Mouse (Mus musculus): ENCODE measurements around the gene Cyp24a1. TPM values are rescaled to one million over a fixed set of nuclear protein-coding genes. Genes with fewer than 3 reads are reported as not detected.

Cyp24a1 gene
- polyA plus RNA-seq, 1 experiment: 29.2 TPM

GRCm38 (mm10) chr2:170476643-170477042, 20.3 kb downstream of the Cyp24a1 start:
- DNase-seq: peak; percentile 29
- H3K27me3 ChIP-seq (replicated peaks; ENCODE audit: control insufficient read depth, insufficient read depth, low read length): no peaks in the 10 kb centered on the region
- no peaks in the 10 kb centered on the region for H3K36me3 ChIP-seq (ENCODE audit: control insufficient read depth, insufficient read depth, low read length)
- H3K4me3 ChIP-seq (ENCODE audit: insufficient read depth, low read depth, low read length): no peak overlapping the region
- TF ChIP-seq CTCF (conservative IDR thresholded peaks at IDR 0.05; ENCODE audit: insufficient read depth, insufficient read length, low read depth, low read length) (no peak), POLR2A (IDR thresholded peaks at IDR 0.05; ENCODE audit: low read depth, low read length) (no peak)
- peaks cover 6% of the 10 kb centered on the region; the same call in 1 of the 2 replicates for H3K4me1 ChIP-seq (ENCODE audit: control insufficient read depth, insufficient read depth, low read length)
- 69% methylated on average over 8 of the region's 8 CpGs for WGBS
- H3K27ac ChIP-seq (ENCODE audit: insufficient read depth, low read depth, low read length): no peak overlapping the region

- H3K36me3 ChIP-seq (ENCODE audit: control insufficient read depth, insufficient read depth, low read length): no peaks in the 10 kb centered on the region
- H3K27ac ChIP-seq (ENCODE audit: insufficient read depth, low read depth, low read length): peak overlapping the region; percentile 31; the same call in 1 of the 2 replicates
- 78% methylated on average over 11 of the region's 11 CpGs for WGBS
- no peak overlapping the region for H3K4me3 ChIP-seq (ENCODE audit: insufficient read depth, low read depth, low read length)
- H3K27me3 ChIP-seq (replicated peaks; ENCODE audit: control insufficient read depth, insufficient read depth, low read length): no peaks in the 10 kb centered on the region
- DNase-seq: no peak
- peaks cover 6% of the 10 kb centered on the region; the same call in 1 of the 2 replicates for H3K4me1 ChIP-seq (ENCODE audit: control insufficient read depth, insufficient read depth, low read length)
- TF ChIP-seq CTCF (conservative IDR thresholded peaks at IDR 0.05; ENCODE audit: insufficient read depth, insufficient read length, low read depth, low read length): peak; percentile 41
- TF ChIP-seq POLR2A (IDR thresholded peaks at IDR 0.05; ENCODE audit: low read depth, low read length): no peak
Observed at GRCm38 (mm10) chr2:170476215-170476614, 20.7 kb downstream of the Cyp24a1 start.

- no peaks in the 10 kb centered on the region for H3K36me3 ChIP-seq (ENCODE audit: control insufficient read depth, insufficient read depth, low read length)
- no peak overlapping the region for H3K27ac ChIP-seq (ENCODE audit: insufficient read depth, low read depth, low read length)
- no peaks in the 10 kb centered on the region for H3K27me3 ChIP-seq (replicated peaks; ENCODE audit: control insufficient read depth, insufficient read depth, low read length)
- no peak overlapping the region for H3K4me3 ChIP-seq (ENCODE audit: insufficient read depth, low read depth, low read length)
- no peak for TF ChIP-seq CTCF (conservative IDR thresholded peaks at IDR 0.05; ENCODE audit: insufficient read depth, insufficient read length, low read depth, low read length)
- TF ChIP-seq POLR2A (IDR thresholded peaks at IDR 0.05; ENCODE audit: low read depth, low read length): no peak
- 25% methylated on average over 3 of the region's 3 CpGs for WGBS
- peaks cover 10% of the 10 kb centered on the region for H3K4me1 ChIP-seq (ENCODE audit: control insufficient read depth, insufficient read depth, low read length)
- DNase-seq: peak; percentile 92
Observed at GRCm38 (mm10) chr2:170475164-170475563, 21.8 kb downstream of the Cyp24a1 start.

GRCm38 (mm10) chr2:170474125-170474524, 22.8 kb downstream of the Cyp24a1 start:
- H3K27ac ChIP-seq (ENCODE audit: insufficient read depth, low read depth, low read length): no peak overlapping the region; the same call in 1 of the 2 replicates
- TF ChIP-seq CTCF (conservative IDR thresholded peaks at IDR 0.05; ENCODE audit: insufficient read depth, insufficient read length, low read depth, low read length): no peak
- TF ChIP-seq POLR2A (IDR thresholded peaks at IDR 0.05; ENCODE audit: low read depth, low read length): no peak
- WGBS: 63% methylated on average over 5 of the region's 5 CpGs

GRCm38 (mm10) chr2:170470591-170470990, 26.4 kb downstream of the Cyp24a1 start:
- Histone ChIP-seq H3K27ac (ENCODE audit: insufficient read depth, low read depth, low read length) (no peak overlapping the region), H3K4me1 (ENCODE audit: control insufficient read depth, insufficient read depth, low read length) (peaks cover 20% of the 10 kb centered on the region), H3K36me3 (ENCODE audit: control insufficient read depth, insufficient read depth, low read length) (no peaks in the 10 kb centered on the region), H3K4me3 (ENCODE audit: insufficient read depth, low read depth, low read length) (no peak overlapping the region), H3K27me3 (replicated peaks; ENCODE audit: control insufficient read depth, insufficient read depth, low read length) (no peaks in the 10 kb centered on the region)
- DNase-seq: no peak
- TF ChIP-seq POLR2A (IDR thresholded peaks at IDR 0.05; ENCODE audit: low read depth, low read length): no peak
- no peak for TF ChIP-seq CTCF (conservative IDR thresholded peaks at IDR 0.05; ENCODE audit: insufficient read depth, insufficient read length, low read depth, low read length)
- WGBS: 83% methylated on average over 5 of the region's 5 CpGs

More at GRCm38 (mm10) chr2:170474125-170474524, 22.8 kb downstream of the Cyp24a1 start:
- Histone ChIP-seq H3K36me3 (ENCODE audit: control insufficient read depth, insufficient read depth, low read length) (no peaks in the 10 kb centered on the region), H3K4me1 (ENCODE audit: control insufficient read depth, insufficient read depth, low read length) (peaks cover 19% of the 10 kb centered on the region), H3K27me3 (replicated peaks; ENCODE audit: control insufficient read depth, insufficient read depth, low read length) (no peaks in the 10 kb centered on the region), H3K4me3 (ENCODE audit: insufficient read depth, low read depth, low read length) (no peak overlapping the region)
- peak; percentile 55 for DNase-seq

GRCm38 (mm10) chr2:170469616-170470308, 27.2 kb downstream of the Cyp24a1 start:
- H3K4me3 ChIP-seq (ENCODE audit: insufficient read depth, low read depth, low read length): no peak overlapping the region
- no peaks in the 10 kb centered on the region for H3K36me3 ChIP-seq (ENCODE audit: control insufficient read depth, insufficient read depth, low read length)
- H3K27ac ChIP-seq (ENCODE audit: insufficient read depth, low read depth, low read length): peak overlapping the region; percentile 25; the same call in 1 of the 2 replicates
- TF ChIP-seq CTCF (conservative IDR thresholded peaks at IDR 0.05; ENCODE audit: insufficient read depth, insufficient read length, low read depth, low read length): no peak
- TF ChIP-seq POLR2A (IDR thresholded peaks at IDR 0.05; ENCODE audit: low read depth, low read length): no peak
- H3K27me3 ChIP-seq (replicated peaks; ENCODE audit: control insufficient read depth, insufficient read depth, low read length): no peaks in the 10 kb centered on the region
- WGBS: 10% methylated on average over 10 of the region's 10 CpGs
- DNase-seq: peak; percentile 93
- H3K4me1 ChIP-seq (ENCODE audit: control insufficient read depth, insufficient read depth, low read length): peaks cover 21% of the 10 kb centered on the region

GRCm38 (mm10) chr2:170468009-170468408, 28.9 kb downstream of the Cyp24a1 start:
- peaks cover 19% of the 10 kb centered on the region for H3K4me1 ChIP-seq (ENCODE audit: control insufficient read depth, insufficient read depth, low read length)
- no peak overlapping the region for H3K4me3 ChIP-seq (ENCODE audit: insufficient read depth, low read depth, low read length)
- no peaks in the 10 kb centered on the region for H3K27me3 ChIP-seq (replicated peaks; ENCODE audit: control insufficient read depth, insufficient read depth, low read length)
- no peak for DNase-seq
- peak; percentile 34; the same call in 1 of the 2 replicates for TF ChIP-seq CTCF (conservative IDR thresholded peaks at IDR 0.05; ENCODE audit: insufficient read depth, insufficient read length, low read depth, low read length)
- no peak for TF ChIP-seq POLR2A (IDR thresholded peaks at IDR 0.05; ENCODE audit: low read depth, low read length)
- H3K27ac ChIP-seq (ENCODE audit: insufficient read depth, low read depth, low read length): no peak overlapping the region
- no peaks in the 10 kb centered on the region for H3K36me3 ChIP-seq (ENCODE audit: control insufficient read depth, insufficient read depth, low read length)
